Mouse (Mus musculus): Measurements from ENCODE around the gene Stac3. TPM values are rescaled to one million over a fixed set of nuclear protein-coding genes. Genes with fewer than 3 reads are reported as not detected.

The Stac3 gene
- polyA plus RNA-seq, 1 experiment from 2014 or later = 2.4 TPM

DNA sequence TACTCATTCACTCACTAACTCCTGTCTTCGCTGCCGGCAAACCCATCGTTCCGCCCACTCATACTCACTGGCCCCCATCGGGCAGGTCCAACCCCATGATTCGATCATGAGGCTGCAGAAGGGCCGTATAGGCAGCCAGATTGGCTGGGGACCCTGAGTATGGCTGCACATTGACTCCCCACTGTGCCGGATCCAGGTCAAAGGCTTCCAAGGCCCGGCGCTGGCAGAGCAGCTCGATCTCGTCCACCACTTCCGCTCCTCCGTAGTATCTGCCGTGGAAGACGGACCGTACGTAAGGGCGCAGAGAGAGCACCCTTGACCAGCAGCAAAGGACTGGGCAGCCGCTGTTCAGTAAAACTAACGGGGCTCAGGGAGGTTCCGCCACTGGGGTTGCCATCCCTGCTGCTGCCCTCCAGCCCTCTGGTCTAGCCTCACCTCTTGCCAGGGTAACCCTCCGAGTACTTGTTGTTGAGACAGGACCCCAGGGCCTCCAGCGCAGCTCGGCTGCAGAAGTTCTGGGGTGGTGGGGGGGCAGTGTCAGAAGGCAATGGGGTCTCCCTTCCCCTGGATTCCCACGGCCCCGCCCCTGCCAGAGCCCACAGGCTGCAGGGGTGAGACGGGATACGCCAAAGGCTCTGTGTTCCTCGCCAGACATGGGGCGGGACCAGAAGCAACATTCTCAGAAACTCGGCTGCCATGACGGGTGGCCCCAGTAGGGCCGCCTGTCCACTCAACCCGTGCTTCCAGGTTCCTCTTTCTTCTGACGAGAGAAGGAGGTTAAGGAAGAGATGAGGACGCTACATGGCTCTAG, 18.6 kb downstream of the Stac3 start:
- no peak for ATAC-seq (replicated peaks)
- Histone ChIP-seq H3K27me3 (replicated peaks) (peaks cover 12% of the 10 kb centered on the region; the same call in 1 of the 2 replicates), H3K4me3 (no peak overlapping the region), H3K27ac (no peak overlapping the region), H3K9ac (no peak overlapping the region), H3K4me2 (no peak overlapping the region), H3K36me3 (replicated peaks) (no peaks in the 10 kb centered on the region), H3K9me3 (no peaks in the 10 kb centered on the region), H3K4me1 (peaks cover 49% of the 10 kb centered on the region)
- 94% methylated on average over 37 of the region's 37 CpGs for WGBS

DNA sequence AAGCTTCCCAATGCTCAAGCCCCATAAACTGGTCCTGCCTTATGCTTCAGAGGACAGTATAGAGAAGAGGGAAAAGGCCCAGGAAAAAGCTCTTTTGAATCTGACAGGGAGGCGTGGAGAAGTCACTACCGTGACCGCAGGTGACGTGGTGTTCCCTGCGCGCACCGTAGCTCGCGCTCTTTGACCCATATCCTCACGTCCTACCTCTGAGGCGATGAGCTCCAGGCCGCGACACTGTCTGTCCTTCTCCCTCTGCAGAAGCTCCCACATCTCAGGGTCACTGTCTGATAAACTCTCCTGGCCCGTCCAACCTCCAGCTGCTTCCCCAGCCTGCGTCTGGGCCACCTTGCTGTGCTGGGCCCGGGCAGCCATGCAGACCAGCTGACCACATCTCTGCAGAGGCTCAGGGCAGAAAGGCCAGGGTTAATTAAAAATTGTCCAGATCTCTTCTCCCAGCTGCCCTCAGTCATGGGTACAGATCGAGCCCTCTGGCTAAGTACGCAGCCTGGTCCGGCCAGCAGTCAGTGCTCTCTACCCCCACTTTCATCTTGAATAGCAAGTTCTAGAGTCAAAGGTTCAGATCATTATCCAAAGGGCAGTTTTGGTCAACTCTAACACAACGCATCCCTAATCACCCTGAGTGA, 19.4 kb downstream of the Stac3 start:
- Histone ChIP-seq H3K4me2 (peak overlapping the region; percentile 90), H3K4me1 (peaks cover 49% of the 10 kb centered on the region), H3K4me3 (no peak overlapping the region), H3K36me3 (replicated peaks) (no peaks in the 10 kb centered on the region), H3K27me3 (replicated peaks) (peaks cover 8% of the 10 kb centered on the region; the same call in 1 of the 2 replicates), H3K27ac (no peak overlapping the region), H3K9ac (no peak overlapping the region), H3K9me3 (no peaks in the 10 kb centered on the region)
- no peak for ATAC-seq (replicated peaks)
- WGBS = 83% methylated on average over 20 of the region's 20 CpGs

DNA sequence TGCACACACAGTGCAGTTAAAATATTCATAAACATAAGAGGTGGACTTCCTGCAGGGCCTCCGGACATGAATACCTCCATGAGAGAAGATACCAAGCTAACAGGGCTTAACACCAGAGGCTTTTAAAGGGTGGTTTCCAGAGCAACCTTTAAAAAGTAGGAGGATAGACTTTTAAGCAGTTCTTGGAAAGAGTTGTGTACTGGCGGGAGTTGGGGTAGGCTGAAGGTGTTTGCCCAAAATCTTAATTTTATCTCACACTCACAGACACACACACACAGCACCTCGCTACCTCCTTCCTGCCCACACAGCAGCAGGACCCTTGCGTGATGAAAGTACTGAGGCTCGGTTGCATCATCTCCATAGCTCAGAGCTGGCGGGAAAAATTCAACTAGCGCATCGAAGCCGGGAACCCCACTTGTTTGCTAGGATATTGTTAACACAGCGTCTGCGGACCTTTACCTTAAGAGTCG, 20.2 kb downstream of the Stac3 start:
- H3K36me3 ChIP-seq (replicated peaks) = no peaks in the 10 kb centered on the region
- peak overlapping the region; percentile 90 for H3K4me2 ChIP-seq
- peak overlapping the region; percentile 46 for H3K9ac ChIP-seq
- peaks cover 6% of the 10 kb centered on the region; the same call in 1 of the 2 replicates for H3K27me3 ChIP-seq (replicated peaks)
- no peaks in the 10 kb centered on the region for H3K9me3 ChIP-seq
- peak overlapping the region; percentile 56 for H3K4me3 ChIP-seq
- H3K4me1 ChIP-seq = peaks cover 49% of the 10 kb centered on the region
- peak; percentile 16 for ATAC-seq (replicated peaks)
- H3K27ac ChIP-seq = no peak overlapping the region
- WGBS = 10% methylated on average over 12 of the region's 12 CpGs

DNA sequence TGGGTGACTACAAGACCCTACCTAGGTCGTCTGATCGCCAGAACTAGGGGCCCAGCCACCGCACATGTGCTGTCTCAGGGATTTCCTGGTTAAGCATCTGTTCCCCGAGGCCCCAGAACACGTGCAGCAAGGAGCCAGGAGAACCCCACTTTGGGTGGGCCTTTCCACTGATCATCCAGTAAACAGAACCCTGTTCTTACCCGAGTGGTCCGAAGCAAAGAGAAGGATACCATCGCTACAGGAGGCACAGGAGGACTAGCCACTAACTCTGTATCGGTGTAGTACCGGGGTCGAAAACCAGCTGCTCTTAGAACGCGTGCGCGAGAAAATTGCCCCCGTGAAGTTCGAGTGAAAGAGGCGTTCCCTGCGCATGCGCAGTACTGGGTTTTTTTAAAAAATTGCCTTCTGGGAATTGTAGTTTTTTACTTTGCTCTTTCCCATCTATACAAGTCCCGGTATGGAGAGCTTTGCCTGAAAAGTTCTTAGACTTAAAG, 20.6 kb downstream of the Stac3 start, which contains the start of gene Shmt2:
Shmt2 (minus strand) TSS at position 357 of the 494 bp plus-strand sequence.
- Histone ChIP-seq H3K4me2 (peak within 1 kb of the TSS; percentile 90), H3K9me3 (no peaks in the 10 kb centered on the region), H3K36me3 (replicated peaks) (no peaks in the 10 kb centered on the region), H3K27me3 (replicated peaks) (peaks cover 5% of the 10 kb centered on the region; the same call in 1 of the 2 replicates), H3K4me1 (peaks cover 47% of the 10 kb centered on the region), H3K4me3 (peak within 1 kb of the TSS; percentile 56), H3K27ac (no peak within 1 kb of the TSS), H3K9ac (peak within 1 kb of the TSS; percentile 46)
- ATAC-seq (replicated peaks) = peak; percentile 62
- under 1% methylated on average over 21 of the region's 21 CpGs for WGBS

DNA sequence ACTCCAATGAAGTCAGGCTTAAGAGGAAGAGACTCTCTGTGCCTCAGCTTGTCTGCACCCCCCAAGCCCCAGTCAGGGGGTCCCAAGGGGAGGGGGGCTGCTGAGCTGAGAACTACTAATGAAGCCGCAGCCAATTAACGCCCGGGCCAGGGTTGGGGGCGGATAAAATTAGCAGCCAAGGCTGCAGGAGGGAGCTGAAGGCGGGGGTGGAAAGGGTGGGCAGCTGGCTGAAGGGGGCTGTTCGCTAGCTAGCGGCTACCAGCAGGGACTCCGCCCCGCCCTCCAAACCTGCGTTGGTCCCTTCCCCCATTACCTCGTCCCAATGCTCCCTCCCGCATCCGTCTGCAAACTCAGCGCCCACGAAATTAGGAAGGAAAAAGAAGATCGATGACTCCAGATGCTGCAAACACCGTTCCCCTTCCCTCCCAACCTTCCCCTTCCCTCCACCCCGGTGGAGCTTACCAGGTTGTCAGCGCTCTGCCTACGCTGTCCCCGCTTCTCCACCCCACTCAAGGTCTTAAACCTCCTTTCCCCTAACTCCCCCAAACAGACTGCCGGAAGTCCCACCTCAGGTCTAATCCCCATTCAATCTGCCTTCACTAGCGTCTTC, 23.3 kb downstream of the Stac3 start:
- H3K4me2 ChIP-seq = peak overlapping the region; percentile 16; the same call in 1 of the 2 replicates
- H3K36me3 ChIP-seq (replicated peaks) = no peaks in the 10 kb centered on the region
- ATAC-seq (replicated peaks) = no peak
- no peaks in the 10 kb centered on the region for H3K9me3 ChIP-seq
- H3K4me1 ChIP-seq = peaks cover 71% of the 10 kb centered on the region
- peak overlapping the region; percentile 1 for H3K27ac ChIP-seq
- 3% methylated on average over 23 of the region's 23 CpGs for WGBS
- no peak overlapping the region; the same call in 1 of the 2 replicates for H3K9ac ChIP-seq
- peaks cover 24% of the 10 kb centered on the region for H3K27me3 ChIP-seq (replicated peaks)
- no peak overlapping the region for H3K4me3 ChIP-seq

DNA sequence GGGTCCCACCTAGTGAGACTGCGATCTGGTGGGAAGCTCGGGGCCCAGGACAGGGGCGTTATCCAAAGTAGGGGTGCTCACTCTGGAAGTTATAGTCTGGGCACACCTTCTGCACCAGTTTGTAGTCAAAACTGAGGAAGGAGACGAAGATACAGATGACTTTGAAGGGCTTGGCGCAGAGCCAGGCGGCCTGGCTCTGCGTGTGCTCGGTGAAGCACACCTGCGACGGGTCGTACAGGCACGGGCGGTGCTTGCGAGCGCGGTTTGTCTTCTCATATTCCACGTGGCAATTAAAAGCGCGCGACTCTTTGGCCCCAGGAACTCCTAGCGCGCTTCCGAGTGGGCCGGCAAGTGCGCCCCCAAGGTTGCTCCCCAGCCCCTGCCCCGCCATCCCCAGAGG, 24.6 kb downstream of the Stac3 start:
- Histone ChIP-seq H3K9ac (no peak overlapping the region), H3K9me3 (no peaks in the 10 kb centered on the region), H3K4me3 (peak overlapping the region; percentile 16; the same call in 1 of the 2 replicates), H3K4me1 (peaks cover 75% of the 10 kb centered on the region), H3K4me2 (peak overlapping the region; percentile 84), H3K36me3 (replicated peaks) (no peaks in the 10 kb centered on the region), H3K27ac (peak overlapping the region; percentile 75; the same call in 1 of the 2 replicates), H3K27me3 (replicated peaks) (peaks cover 29% of the 10 kb centered on the region)
- WGBS = 6% methylated on average over 26 of the region's 26 CpGs
- ATAC-seq (replicated peaks) = no peak

DNA sequence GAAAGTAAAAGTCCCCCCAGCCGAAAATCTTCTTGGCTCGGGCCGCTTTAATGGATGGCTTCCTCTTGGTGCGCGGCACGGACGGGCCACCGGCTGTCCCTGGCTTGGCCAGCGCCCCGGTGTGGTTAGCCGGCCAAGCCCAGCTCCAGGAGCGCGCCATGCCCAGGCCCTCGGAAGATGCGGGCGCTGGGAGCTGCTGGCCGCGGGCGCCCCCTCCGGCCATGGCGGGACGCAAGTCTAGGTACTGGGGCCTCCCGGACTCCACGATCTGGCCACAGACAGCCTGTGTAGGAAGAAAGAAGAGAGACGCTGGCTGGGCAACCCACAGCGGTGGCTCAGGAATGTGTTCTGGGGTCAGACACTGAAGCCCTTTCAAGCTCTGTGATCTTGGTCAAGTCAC, 25.2 kb downstream of the Stac3 start:
- WGBS = under 1% methylated on average over 26 of the region's 26 CpGs
- peaks cover 29% of the 10 kb centered on the region for H3K27me3 ChIP-seq (replicated peaks)
- ATAC-seq (replicated peaks) = no peak

DNA sequence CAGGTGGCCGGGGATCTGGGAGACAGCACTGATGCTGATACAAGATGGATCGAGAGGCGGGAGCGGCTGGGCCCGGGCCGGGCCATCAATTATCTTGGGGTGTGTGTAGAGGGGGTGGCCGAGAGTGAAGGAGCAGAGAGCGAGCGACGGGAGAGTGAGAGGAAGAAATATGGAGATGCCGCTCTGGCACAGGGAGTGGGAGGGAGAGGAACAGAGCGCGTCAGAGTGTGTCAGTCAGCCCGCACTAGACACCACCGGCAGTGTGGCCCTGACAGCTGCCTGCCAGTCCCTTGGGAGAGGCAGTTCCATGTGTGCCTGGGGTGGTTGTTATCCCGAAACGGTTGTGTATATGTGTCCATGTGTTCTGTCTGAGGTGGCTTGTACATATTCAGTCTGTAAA, 26.0 kb downstream of the Stac3 start:
- H3K4me1 ChIP-seq = peaks cover 77% of the 10 kb centered on the region
- H3K9me3 ChIP-seq = no peaks in the 10 kb centered on the region
- H3K4me2 ChIP-seq = peak overlapping the region; percentile 84
- H3K4me3 ChIP-seq = peak overlapping the region; percentile 19
- 4% methylated on average over 17 of the region's 17 CpGs for WGBS
- peak overlapping the region; percentile 14; the same call in 1 of the 2 replicates for H3K9ac ChIP-seq
- H3K27me3 ChIP-seq (replicated peaks) = peaks cover 32% of the 10 kb centered on the region
- H3K27ac ChIP-seq = peak overlapping the region; percentile 75
- H3K36me3 ChIP-seq (replicated peaks) = no peaks in the 10 kb centered on the region
- ATAC-seq (replicated peaks) = peak; percentile 12; the same call in 1 of the 2 replicates

More for the DNA sequence above, 25.2 kb downstream of the Stac3 start:
- H3K9ac ChIP-seq = no peak overlapping the region
- H3K4me1 ChIP-seq = peaks cover 74% of the 10 kb centered on the region
- H3K36me3 ChIP-seq (replicated peaks) = no peaks in the 10 kb centered on the region
- H3K4me2 ChIP-seq = peak overlapping the region; percentile 84
- H3K9me3 ChIP-seq = no peaks in the 10 kb centered on the region
- peak overlapping the region; percentile 75 for H3K27ac ChIP-seq
- peak overlapping the region; percentile 16 for H3K4me3 ChIP-seq

DNA sequence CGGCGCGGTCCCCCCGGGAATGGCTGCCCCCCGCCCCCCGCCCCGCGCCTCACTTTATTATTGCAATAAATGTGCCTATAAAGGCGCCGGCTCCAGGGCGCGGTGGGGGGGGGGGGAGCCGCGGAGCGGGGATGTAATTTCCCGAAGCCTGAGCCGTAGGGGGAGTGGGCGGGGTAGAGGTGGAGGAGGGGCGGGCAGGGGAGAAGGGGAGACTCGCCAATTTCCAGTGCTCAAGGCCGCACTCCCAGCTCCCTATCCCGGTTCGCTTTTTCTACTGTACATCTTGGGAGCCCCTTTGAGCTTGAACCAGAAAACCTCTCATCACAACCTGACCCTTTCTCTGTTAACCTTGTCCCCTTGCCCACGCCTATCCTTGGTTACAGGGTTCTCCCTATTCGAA, 29.5 kb downstream of the Stac3 start:
- WGBS = 4% methylated on average over 20 of the region's 25 CpGs
- H3K4me2 ChIP-seq = peak overlapping the region; percentile 84
- H3K4me3 ChIP-seq = peak overlapping the region; percentile 31
- peaks cover 94% of the 10 kb centered on the region for H3K4me1 ChIP-seq
- H3K27ac ChIP-seq = peak overlapping the region; percentile 75
- peaks cover 52% of the 10 kb centered on the region for H3K27me3 ChIP-seq (replicated peaks)
- H3K9me3 ChIP-seq = no peaks in the 10 kb centered on the region
- H3K36me3 ChIP-seq (replicated peaks) = no peaks in the 10 kb centered on the region
- H3K9ac ChIP-seq = peak overlapping the region; percentile 33; the same call in 1 of the 2 replicates
- ATAC-seq (replicated peaks) = no peak

DNA sequence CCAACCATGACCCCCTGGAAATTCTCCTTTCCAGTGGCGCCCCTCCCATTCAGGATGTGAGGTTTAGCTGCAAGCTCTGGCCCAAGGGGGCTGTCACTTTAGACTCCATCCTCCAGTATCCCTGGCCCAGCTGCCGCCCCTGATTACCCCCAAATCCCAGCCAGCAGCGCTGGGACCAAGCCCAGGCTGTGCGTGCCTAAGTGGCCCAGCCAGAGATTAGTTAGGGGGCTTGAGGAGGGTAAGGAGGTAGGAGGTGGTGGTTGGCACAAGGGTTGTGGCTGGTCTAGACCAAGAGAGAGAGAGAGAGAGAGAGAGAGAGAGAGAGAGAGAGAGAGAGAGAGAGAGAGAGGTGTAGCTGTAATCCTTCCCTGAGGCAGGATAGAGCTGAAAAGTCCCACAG, 30.1 kb downstream of the Stac3 start:
- no peaks in the 10 kb centered on the region for H3K9me3 ChIP-seq
- WGBS = 4% methylated on average over 4 of the region's 4 CpGs
- 0 out of 2 replicates have a peak, but pooled peaks have one; percentile 6 for ATAC-seq (replicated peaks)
- peaks cover 95% of the 10 kb centered on the region for H3K4me1 ChIP-seq
- H3K4me2 ChIP-seq = peak overlapping the region; percentile 84
- H3K36me3 ChIP-seq (replicated peaks) = no peaks in the 10 kb centered on the region
- peak overlapping the region; percentile 75 for H3K27ac ChIP-seq
- peaks cover 52% of the 10 kb centered on the region for H3K27me3 ChIP-seq (replicated peaks)
- peak overlapping the region; percentile 51 for H3K4me3 ChIP-seq
- peak overlapping the region; percentile 33; the same call in 1 of the 2 replicates for H3K9ac ChIP-seq

DNA sequence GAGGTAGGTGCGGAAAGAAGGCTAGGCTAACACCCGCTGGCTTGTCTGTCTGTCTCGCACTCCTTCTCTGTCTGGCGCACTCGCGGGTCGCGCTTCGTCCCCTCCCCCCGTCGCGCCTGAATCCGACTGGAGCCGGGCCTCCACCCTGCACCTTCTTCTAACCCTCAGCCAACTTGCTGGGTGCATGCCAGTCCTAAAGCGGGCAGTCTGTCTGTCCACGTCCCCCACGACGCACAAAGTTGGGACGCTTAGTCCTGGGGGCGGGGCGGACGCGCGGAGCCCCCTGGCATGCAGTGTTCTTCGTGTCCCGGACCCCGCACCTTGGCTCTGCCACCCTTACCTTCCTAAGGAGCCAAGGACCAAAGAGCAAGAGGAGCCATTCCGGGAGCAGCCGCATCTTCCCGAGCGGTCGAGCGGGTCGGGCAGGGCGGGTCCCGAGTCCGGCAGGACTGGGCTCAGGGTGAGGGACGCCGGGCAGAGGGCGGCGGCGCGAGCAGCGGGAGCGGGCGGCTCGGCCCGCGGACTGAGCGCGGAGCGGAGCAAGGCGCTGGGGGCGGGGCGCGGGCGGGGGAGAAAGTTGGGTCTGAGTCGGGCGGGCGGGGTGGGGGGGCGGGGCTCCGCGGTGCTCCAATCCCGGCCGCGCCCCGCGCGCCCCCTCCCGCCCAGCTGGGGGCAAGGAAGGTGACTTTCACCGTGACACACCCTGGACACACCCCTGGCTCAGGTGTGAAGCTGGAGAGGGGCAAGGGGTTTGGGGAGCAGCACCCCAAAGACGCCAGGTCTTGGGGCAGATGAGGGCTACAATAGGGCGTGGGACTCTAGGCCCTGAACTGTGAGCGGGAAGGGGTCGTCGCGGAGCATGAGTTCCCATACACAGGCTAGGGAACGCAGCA, 32.8 kb downstream of the Stac3 start, which contains the start of gene Nxph4:
Nxph4 (minus strand) TSS at position 524 of the 893 bp plus-strand sequence.
- WGBS = under 1% methylated on average over 67 of the region's 78 CpGs
- H3K4me2 ChIP-seq = peak within 1 kb of the TSS; percentile 84
- H3K27ac ChIP-seq = peak within 1 kb of the TSS; percentile 51
- no peaks in the 10 kb centered on the region for H3K9me3 ChIP-seq
- peak within 1 kb of the TSS; percentile 51 for H3K4me3 ChIP-seq
- H3K27me3 ChIP-seq (replicated peaks) = peaks cover 33% of the 10 kb centered on the region
- peaks cover 82% of the 10 kb centered on the region for H3K4me1 ChIP-seq
- peaks cover 5% of the 10 kb centered on the region; the same call in 1 of the 2 replicates for H3K36me3 ChIP-seq (replicated peaks)
- no peak for ATAC-seq (replicated peaks)
- H3K9ac ChIP-seq = peak within 1 kb of the TSS; percentile 45
